In the genomic region with DNA sequence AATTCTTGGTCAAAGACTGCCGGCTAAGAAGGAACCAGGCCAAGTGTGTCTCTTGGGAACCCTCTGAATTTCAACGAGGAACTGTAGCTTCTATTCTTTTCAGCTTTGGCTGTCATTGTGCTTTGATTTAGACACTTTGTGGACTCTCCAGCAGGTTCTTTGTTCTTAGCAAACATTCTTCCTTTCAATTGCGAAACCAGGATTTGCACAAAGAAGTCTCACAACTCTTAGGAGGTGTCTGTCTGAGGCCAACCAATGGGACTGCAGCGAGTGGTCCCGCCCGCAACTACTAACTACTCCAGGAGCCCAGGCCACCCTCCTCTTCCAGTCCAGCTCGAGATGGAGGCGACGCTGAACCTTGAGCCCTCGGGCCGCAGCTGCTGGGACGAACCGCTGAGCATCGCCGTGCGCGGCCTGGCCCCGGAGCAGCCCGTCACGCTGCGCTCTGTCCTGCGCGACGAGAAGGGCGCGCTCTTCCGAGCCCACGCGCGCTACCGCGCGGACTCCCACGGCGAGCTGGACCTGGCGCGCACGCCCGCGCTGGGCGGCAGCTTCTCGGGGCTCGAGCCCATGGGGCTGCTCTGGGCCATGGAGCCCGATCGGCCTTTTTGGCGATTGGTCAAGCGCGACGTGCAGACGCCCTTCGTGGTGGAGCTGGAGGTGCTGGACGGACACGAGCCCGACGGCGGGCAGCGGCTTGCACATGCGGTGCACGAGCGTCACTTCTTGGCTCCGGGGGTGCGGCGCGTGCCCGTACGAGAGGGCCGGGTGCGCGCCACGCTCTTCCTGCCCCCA, we compare ENCODE assay signal across 7 mouse cellular contexts. TPM values are rescaled to one million over a fixed set of nuclear protein-coding genes. Genes with fewer than 3 reads are reported as not detected.
A peak's percentile ranks its signal among the peaks of the same experiment; 100 is the strongest.
DNase-seq lines count a peak whose midpoint lies in the region; ATAC-seq and TF ChIP-seq lines count a peak whose summit lies in the region.
"Not testable (repeated sequence)": the region's sequence is repeated elsewhere in the genome, so short reads cannot be mapped to it uniquely, and the experiment has no call there.

Gene Acot1, plus strand, starts transcription at position 320 of the 795 bp plus-strand sequence.

- H3K27ac ChIP-seq in heart, embryonic 12.5 days (ENCODE audit: poor library complexity, severe bottlenecking): peak within 1 kb of the TSS; percentile 2; the same call in 1 of the 2 replicates
- H3K27ac ChIP-seq in kidney, embryonic 15.5 days: peak within 1 kb of the TSS; percentile 59
- H3K27ac ChIP-seq in limb, embryonic 14.5 days (replicated peaks; ENCODE audit: low read depth, low read length): peak within 1 kb of the TSS; percentile 61
- H3K27ac ChIP-seq in midbrain, embryonic 13.5 days: peak within 1 kb of the TSS; percentile 66

- TF ChIP-seq CTCF in brain, embryonic 14.5 days (IDR thresholded peaks at IDR 0.05; ENCODE audit: borderline replicate concordance, extremely low read depth, insufficient read depth, insufficient read length): not testable (repeated sequence)

- H3K9ac ChIP-seq in heart, embryonic 12.5 days: peak within 1 kb of the TSS; percentile 73
- H3K9ac ChIP-seq in kidney, embryonic 15.5 days: peak within 1 kb of the TSS; percentile 50
- H3K9ac ChIP-seq in limb, embryonic 14.5 days (ENCODE audit: low read depth, low read length, severe bottlenecking): peak within 1 kb of the TSS; percentile 66
- H3K9ac ChIP-seq in midbrain, embryonic 13.5 days (replicated peaks): peak within 1 kb of the TSS; percentile 63

- H3K4me3 ChIP-seq in heart, embryonic 12.5 days: peak within 1 kb of the TSS; percentile 49
- peak within 1 kb of the TSS; percentile 53 for H3K4me3 ChIP-seq in kidney, embryonic 15.5 days (replicated peaks)
- peak within 1 kb of the TSS; percentile 47 for H3K4me3 ChIP-seq in limb, embryonic 14.5 days (replicated peaks; ENCODE audit: low read length)
- H3K4me3 ChIP-seq in midbrain, embryonic 13.5 days (replicated peaks): peak within 1 kb of the TSS; percentile 47

- peaks cover 16% of the 10 kb centered on the region for H3K4me1 ChIP-seq in heart, embryonic 12.5 days (replicated peaks)
- H3K4me1 ChIP-seq in kidney, embryonic 15.5 days: peaks cover 40% of the 10 kb centered on the region
- H3K4me1 ChIP-seq in limb, embryonic 14.5 days (ENCODE audit: control insufficient read depth, insufficient read depth, low read length): not testable (repeated sequence)
- H3K4me1 ChIP-seq in midbrain, embryonic 13.5 days (replicated peaks): peaks cover 36% of the 10 kb centered on the region

- H3K4me2 ChIP-seq in heart, embryonic 12.5 days: peak within 1 kb of the TSS; percentile 66
- peak within 1 kb of the TSS; percentile 73 for H3K4me2 ChIP-seq in kidney, embryonic 15.5 days
- H3K4me2 ChIP-seq in limb, embryonic 14.5 days (replicated peaks; ENCODE audit: low read depth, low read length, severe bottlenecking): peak within 1 kb of the TSS; percentile 50
- H3K4me2 ChIP-seq in midbrain, embryonic 13.5 days (replicated peaks): peak within 1 kb of the TSS; percentile 59

- peak; percentile 95 for DNase-seq in brain, embryonic 14.5 days (ENCODE audit: low read depth)
- peak; percentile 60 for DNase-seq in fibroblast of lung, adult 2 months (ENCODE audit: low read depth)
- peak; percentile 87 for DNase-seq in limb, embryonic 14.5 days (ENCODE audit: low spot score)
- DNase-seq in spleen, adult 18-20 months: peak; percentile 15 to 40

- peak; percentile 84 for ATAC-seq in heart, embryonic 12.5 days (ENCODE audit: insufficient number of reproducible peaks, low FRiP score)
- peak; percentile 94 for ATAC-seq in kidney, embryonic 15.5 days (replicated peaks; ENCODE audit: low FRiP score)
- peak; percentile 95 for ATAC-seq in limb, embryonic 14.5 days (ENCODE audit: low FRiP score, low read depth)
- peak; percentile 93 for ATAC-seq in midbrain, embryonic 13.5 days

- not testable (repeated sequence) for H3K36me3 ChIP-seq in heart, embryonic 12.5 days; kidney, embryonic 15.5 days; limb, embryonic 14.5 days (ENCODE audit: control insufficient read depth, insufficient read depth, low read length); midbrain, embryonic 13.5 days

- TF ChIP-seq POLR2A in brain, embryonic 14.5 days (IDR thresholded peaks at IDR 0.05; ENCODE audit: borderline replicate concordance, extremely low read depth, insufficient read depth, insufficient read length, poor library complexity, severe bottlenecking): not testable (repeated sequence)
- TF ChIP-seq POLR2A in limb, embryonic 14.5 days (IDR thresholded peaks at IDR 0.05; ENCODE audit: borderline replicate concordance, extremely low read depth, insufficient read depth, insufficient read length): peak; percentile 49; the same call in 1 of the 2 replicates

- not testable (repeated sequence) for H3K27me3 ChIP-seq in heart, embryonic 12.5 days (replicated peaks); kidney, embryonic 15.5 days; limb, embryonic 14.5 days (ENCODE audit: control insufficient read depth, insufficient read depth, low read length); midbrain, embryonic 13.5 days

- 3% methylated on average over 57 of the region's 70 CpGs for WGBS in heart, embryonic 12.5 days
- 2% methylated on average over 57 of the region's 70 CpGs for WGBS in kidney, embryonic 15.5 days
- WGBS in limb, embryonic 14.5 days: 2% methylated on average over 50 of the region's 70 CpGs
- WGBS in midbrain, embryonic 13.5 days: under 1% methylated on average over 53 of the region's 70 CpGs

- H3K9me3 ChIP-seq in heart, embryonic 12.5 days (replicated peaks); kidney, embryonic 15.5 days (replicated peaks); limb, embryonic 14.5 days (ENCODE audit: control insufficient read depth, low read length); midbrain, embryonic 13.5 days: not testable (repeated sequence)

RNA-seq across cellular contexts. Expression of gene Acot1, which starts in this region (rescaled TPM):
- 45.3 and 47.0 TPM in 2 replicates for polyA plus RNA-seq in brain, embryonic 14.5 days (2012; rRNA removed)
- 20.0 and 21.3 TPM in 2 replicates for polyA plus RNA-seq in heart, embryonic 12.5 days (2016; fragmentation: Nextera tagmentation; extraction: Ambion mirVana)
- 53.7 and 55.2 TPM in 2 replicates for polyA plus RNA-seq in kidney, embryonic 15.5 days (2015; fragmentation: Nextera tagmentation; extraction: Ambion mirVana)
- polyA plus RNA-seq in limb, embryonic 14.5 days (2012; rRNA removed): 27.8 and 30.7 TPM in 2 replicates
- 54.2 and 56.5 TPM in 2 replicates for polyA plus RNA-seq in limb, embryonic 14.5 days (2014; fragmentation: Nextera tagmentation; extraction: Ambion mirVana)
- 64.6 and 66.8 TPM in 2 replicates for polyA plus RNA-seq in midbrain, embryonic 13.5 days (2015; fragmentation: Nextera tagmentation; extraction: Ambion mirVana)

Comparison
In these comparisons a context has a peak if more than half of its experiments do, and no peak if none do; other contexts are left out.
1. Peak in every context shown above with its lines: DNase-seq, ATAC-seq, H3K4me3 ChIP-seq and H3K27ac ChIP-seq.
2. DNase-seq: peak in every context shown above with its lines; median percentile 95 in brain, embryonic 14.5 days; 87 in limb, embryonic 14.5 days; 60 in fibroblast of lung, adult 2 months; 28 in spleen, adult 18-20 months.
3. H3K27ac ChIP-seq: peak in every context shown above with its lines; median percentile 66 in midbrain, embryonic 13.5 days; 61 in limb, embryonic 14.5 days; 59 in kidney, embryonic 15.5 days; 2 in heart, embryonic 12.5 days.